Mouse (Mus musculus) megakaryocyte-erythroid progenitor cell, adult 5-6 weeks (primary cell): ENCODE data around the gene Gm3739. TPM values are rescaled to one million over a fixed set of nuclear protein-coding genes. Genes with fewer than 3 reads are reported as not detected.
"Not testable (repeated sequence)": the region's sequence is repeated elsewhere in the genome, so short reads cannot be mapped to it uniquely, and the experiment has no call there.

ENCODE experiments used
- ATAC-seq: replicated peaks from 2 replicates; pipeline ENCODE4 v1.8.0; 2016; ENCODE audit warnings: mild to moderate bottlenecking, inconsistent platforms; ENCODE audit not compliant: severe bottlenecking, poor library complexity, low FRiP score, low TSS enrichment
- total RNA-seq, 2 experiments: library from RNA; stranded (forward) in 1 of 2; stranded (reverse) in 1 of 2; fragments of 200-1000, 215-1000 nt in 1 of 2; fragments of >200 nt in 1 of 2; fragmentation: Nextera tagmentation in 1 of 2; gene quantifications; 2 replicates each; pipeline ENCODE4 v1.2.3; 2014 to 2017

Gm3739 gene
- total RNA-seq (2014; fragmentation: Nextera tagmentation) (0.63 TPM in 1 of 2 replicates, not detected in the other), total RNA-seq (2017) (not detected in 2 replicates)

DNA sequence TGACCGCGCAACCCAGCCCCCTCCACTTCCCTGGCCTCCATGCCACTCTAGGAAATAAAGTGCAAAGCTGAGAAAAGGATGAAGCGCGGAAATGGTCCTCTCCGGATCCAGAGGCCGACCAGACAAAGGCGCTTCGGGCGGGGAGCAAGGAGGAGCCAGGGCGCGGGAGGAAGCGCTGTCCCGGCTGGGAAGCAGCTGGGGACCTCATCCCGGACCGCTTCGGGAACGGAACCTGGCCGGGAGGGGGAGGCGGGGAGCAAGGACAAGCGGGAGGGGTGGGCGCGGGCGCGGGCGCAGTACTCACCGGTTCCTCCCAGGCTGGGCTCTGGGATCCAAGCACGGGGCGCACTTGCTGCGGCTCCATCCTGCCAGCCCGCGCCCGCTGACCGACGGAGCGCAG lies at the start of gene Gm3739:
Gm3739 (minus strand) TSS at position 389 of the 400 bp plus-strand sequence.
- not testable (repeated sequence) for ATAC-seq

DNA sequence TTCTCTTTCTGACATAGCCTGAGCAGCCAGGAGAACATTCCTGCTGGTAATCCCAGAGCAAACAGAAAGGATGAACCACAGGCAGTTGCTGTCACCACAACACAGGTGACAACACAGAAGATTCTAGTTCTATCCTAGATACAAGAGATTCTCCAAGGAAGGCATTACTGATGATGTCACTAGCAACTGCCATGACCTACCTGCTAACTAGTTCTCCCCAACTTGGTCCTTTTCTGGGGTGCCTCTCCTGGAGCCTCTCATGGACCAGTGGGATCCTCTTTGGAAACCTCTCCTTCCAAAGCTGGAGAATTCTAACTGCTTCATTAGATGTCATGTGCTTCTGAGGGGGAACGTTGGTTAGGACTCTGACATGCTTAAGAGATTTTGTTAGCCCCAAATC lies 17.4 kb upstream of the Gm3739 start, which contains the start of gene Gm5797:
Gm5797 (minus strand) TSS at position 101 of the 400 bp plus-strand sequence.
- not testable (repeated sequence) for ATAC-seq

GRCm38 (mm10) chr14:7315093-7315492 lies 244 bp upstream of the Gm3739 start:
- not testable (repeated sequence) for ATAC-seq

DNA sequence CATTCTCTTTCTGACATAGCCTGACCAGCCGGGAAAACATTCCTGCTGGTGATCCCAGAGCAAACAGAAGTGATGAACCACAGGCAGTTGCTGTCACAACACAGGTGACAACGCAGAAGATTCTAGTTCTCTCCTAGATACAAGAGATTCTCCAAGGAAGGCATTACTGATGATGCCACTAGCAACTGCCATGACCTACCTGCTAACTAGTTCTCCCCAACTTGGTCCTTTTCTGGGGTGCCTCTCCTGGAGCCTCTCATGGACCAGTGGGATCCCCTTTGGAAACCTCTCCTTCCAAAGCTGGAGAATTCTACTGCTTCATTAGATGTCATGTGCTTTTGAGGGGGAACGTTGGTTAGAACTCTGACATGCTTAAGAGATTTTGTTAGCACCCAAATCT lies 50.2 kb downstream of the Gm3739 start, which contains the start of gene Gm3727:
Gm3727 (minus strand) TSS at position 101 of the 400 bp plus-strand sequence.
- ATAC-seq = not testable (repeated sequence)

Other genes starting within 250 kb of the Gm3739 start
- not detected in 2 replicates for gene Gm3696, start 214.4 kb downstream of the Gm3739 start, total RNA-seq (2014; fragmentation: Nextera tagmentation)
- gene Gm3696, start 214.4 kb downstream of the Gm3739 start, total RNA-seq (2017) = 1.2 TPM in 1 of 2 replicates, not detected in the other
- not detected in 2 replicates for gene Gm6676, start 189.6 kb downstream of the Gm3739 start, total RNA-seq (2014; fragmentation: Nextera tagmentation)
- not detected in 2 replicates for gene Gm6676, start 189.6 kb downstream of the Gm3739 start, total RNA-seq (2017)
- not detected in 2 replicates for gene Gm3512, start 140.5 kb downstream of the Gm3739 start, total RNA-seq (2014; fragmentation: Nextera tagmentation)
- not detected in 2 replicates for gene Gm3512, start 140.5 kb downstream of the Gm3739 start, total RNA-seq (2017)
- gene Gm16434, start 120.5 kb downstream of the Gm3739 start, total RNA-seq (2014; fragmentation: Nextera tagmentation) = not detected in 2 replicates
- gene Gm16434, start 120.5 kb downstream of the Gm3739 start, total RNA-seq (2017) = not detected in 2 replicates
- gene Gm3727, start 50.3 kb downstream of the Gm3739 start, total RNA-seq (2014; fragmentation: Nextera tagmentation) = not detected in 2 replicates
- not detected in 2 replicates for gene Gm3727, start 50.3 kb downstream of the Gm3739 start, total RNA-seq (2017)
- gene Gm5797, start 17.3 kb upstream of the Gm3739 start, total RNA-seq (2014; fragmentation: Nextera tagmentation) = not detected in 2 replicates
- not detected in 2 replicates for gene Gm5797, start 17.3 kb upstream of the Gm3739 start, total RNA-seq (2017)
- gene Gm8374, start 50.1 kb upstream of the Gm3739 start, total RNA-seq (2014; fragmentation: Nextera tagmentation) = not detected in 2 replicates
- not detected in 2 replicates for gene Gm8374, start 50.1 kb upstream of the Gm3739 start, total RNA-seq (2017)
- gene Gm3755, start 135.9 kb upstream of the Gm3739 start, total RNA-seq (2014; fragmentation: Nextera tagmentation) = not detected in 2 replicates
- gene Gm3755, start 135.9 kb upstream of the Gm3739 start, total RNA-seq (2017) = not detected in 2 replicates
- not detected in 2 replicates for gene Gm3752, start 168.7 kb upstream of the Gm3739 start, total RNA-seq (2014; fragmentation: Nextera tagmentation)
- not detected in 2 replicates for gene Gm3752, start 168.7 kb upstream of the Gm3739 start, total RNA-seq (2017)